8 mouse cellular contexts compared by ENCODE assay signal in the genomic region with DNA sequence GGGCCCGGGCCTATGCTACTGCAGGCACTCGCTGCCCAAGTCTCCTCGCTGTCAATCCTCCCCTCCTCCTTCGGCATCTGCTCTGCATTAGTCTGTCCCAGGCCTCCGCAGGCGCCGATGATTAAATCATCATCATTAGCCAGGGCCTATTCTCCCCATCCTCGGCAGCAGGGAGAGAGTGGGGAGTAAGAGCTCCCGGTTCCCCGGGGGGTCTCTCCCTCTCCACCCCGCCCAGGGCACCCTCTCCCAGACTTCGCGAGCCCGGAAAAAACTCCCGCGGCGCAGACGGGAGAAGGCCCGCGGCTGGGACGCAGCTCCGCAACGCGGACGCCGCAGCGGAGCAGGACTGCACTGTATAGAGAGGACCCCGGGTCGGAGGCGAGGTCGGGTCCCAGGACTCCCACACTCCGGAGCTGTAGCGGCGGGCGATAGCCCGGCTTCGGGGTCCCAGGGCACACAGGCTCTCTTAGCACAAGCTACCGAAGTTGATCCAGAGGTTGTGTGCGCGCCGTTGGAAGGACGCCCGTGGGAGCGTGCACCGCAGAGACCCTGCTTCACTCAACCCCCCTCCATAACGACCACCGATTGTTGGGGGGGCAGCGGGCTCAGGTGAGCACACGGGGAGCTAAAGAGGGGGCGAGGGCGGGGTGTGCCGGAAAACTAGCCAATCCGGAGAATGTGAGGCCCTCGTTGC. TPM values are rescaled to one million over a fixed set of nuclear protein-coding genes. Genes with fewer than 3 reads are reported as not detected.
DNase-seq lines count a peak whose midpoint lies in the region; ATAC-seq and TF ChIP-seq lines count a peak whose summit lies in the region.

A gene (plus strand): TSS at position 240 of the 694 bp plus-strand sequence.

- H3K9ac ChIP-seq in CH12.LX (ENCODE audit: insufficient read depth, low read depth), result peak within 1 kb of the TSS; percentile 81
- H3K9ac ChIP-seq in heart, embryonic 13.5 days, result peak within 1 kb of the TSS; percentile 92

- in situ Hi-C loops in CH12.LX (cut with MboI; ENCODE audit: low pct_ligation_motif_present, low pct_unique_long_range_greater_than_20kb, low sequenced_read_pairs), result no loop called here

- no peaks in the 10 kb centered on the region for H3K79me2 ChIP-seq in CH12.LX (replicated peaks; ENCODE audit: control insufficient read depth, extremely low read depth, insufficient read depth, poor library complexity, severe bottlenecking)

- WGBS in heart, embryonic 10.5 days, result under 1% methylated on average over 54 of the region's 54 CpGs
- under 1% methylated on average over 54 of the region's 54 CpGs for WGBS in heart, embryonic 13.5 days

- peak within 1 kb of the TSS; percentile 95 for H3K27ac ChIP-seq in heart, embryonic 10.5 days
- H3K27ac ChIP-seq in CH12.LX (ENCODE audit: insufficient read depth, low read depth), result peak within 1 kb of the TSS; percentile 87
- H3K27ac ChIP-seq in heart, embryonic 13.5 days (replicated peaks), result peak within 1 kb of the TSS; percentile 72

- peaks cover 29% of the 10 kb centered on the region for H3K36me3 ChIP-seq in heart, embryonic 10.5 days
- peaks cover 11 to 29% of the 10 kb centered on the region in 2 experiments for H3K36me3 ChIP-seq in CH12.LX (replicated peaks in 1 of 2; ENCODE audit: control insufficient read depth in 1 of 2, insufficient read depth in 1 of 2, low read length in 1 of 2)
- peaks cover 29% of the 10 kb centered on the region for H3K36me3 ChIP-seq in heart, embryonic 13.5 days

- dilution Hi-C loops in CH12.LX (cut with MboI; ENCODE audit: extremely low pct_ligation_motif_present, extremely low pct_unique_long_range_greater_than_20kb, low sequenced_read_pairs), result no loop called here

- peak within 1 kb of the TSS; percentile 68 for H3K4me2 ChIP-seq in CH12.LX (ENCODE audit: insufficient read depth, low read depth, poor library complexity, severe bottlenecking)
- peak within 1 kb of the TSS; percentile 100 for H3K4me2 ChIP-seq in heart, embryonic 13.5 days

- H3K9me3 ChIP-seq in heart, embryonic 10.5 days, result no peaks in the 10 kb centered on the region
- H3K9me3 ChIP-seq in CH12.LX (replicated peaks; ENCODE audit: low read length), result no peaks in the 10 kb centered on the region
- H3K9me3 ChIP-seq in heart, embryonic 13.5 days, result no peaks in the 10 kb centered on the region

- H3K27me3 ChIP-seq in heart, embryonic 10.5 days (ENCODE audit: insufficient read depth, poor library complexity, severe bottlenecking), result peaks cover 73% of the 10 kb centered on the region
- H3K27me3 ChIP-seq in CH12.LX (replicated peaks), result peaks cover 3% of the 10 kb centered on the region
- H3K27me3 ChIP-seq in heart, embryonic 13.5 days (replicated peaks), result peaks cover 61% of the 10 kb centered on the region

- TF ChIP-seq CTCF in CH12.LX (conservative IDR thresholded peaks at IDR 0.05 in 1 of 2, IDR thresholded peaks at IDR 0.05 in 1 of 2; ENCODE audit: low read depth in 2 of 2, low read length in 2 of 2), result no peak
- no peak for TF ChIP-seq CTCF in brain, embryonic 14.5 days (IDR thresholded peaks at IDR 0.05; ENCODE audit: borderline replicate concordance, extremely low read depth, insufficient read depth, insufficient read length)

- H3K4me3 ChIP-seq in heart, embryonic 10.5 days, result peak within 1 kb of the TSS; percentile 87
- H3K4me3 ChIP-seq in CH12.LX (replicated peaks in 1 of 3; ENCODE audit: low read depth in 2 of 3, low read length in 2 of 3, poor library complexity in 1 of 3), result peak within 1 kb of the TSS; percentile 84 to 89 (median 84)
- peak within 1 kb of the TSS; percentile 80 for H3K4me3 ChIP-seq in heart, embryonic 13.5 days

- no peak for TF ChIP-seq EP300 in CH12.LX (IDR thresholded peaks at IDR 0.05; ENCODE audit: low read length)

- ATAC-seq in heart, embryonic 13.5 days (ENCODE audit: extremely low read depth, insufficient number of reproducible peaks, low FRiP score, low TSS enrichment), result peak; percentile 84
- no peak for ATAC-seq in monocyte, adult 5-6 weeks (replicated peaks; ENCODE audit: insufficient number of reproducible peaks, low FRiP score, low TSS enrichment, poor library complexity, severe bottlenecking)

- peaks cover 13% of the 10 kb centered on the region for H3K4me1 ChIP-seq in heart, embryonic 10.5 days
- peaks cover 3 to 19% of the 10 kb centered on the region in 2 experiments; a peak in 3 of 4 replicates for H3K4me1 ChIP-seq in CH12.LX (ENCODE audit: control insufficient read depth in 1 of 2, insufficient read depth in 2 of 2)
- peaks cover 14% of the 10 kb centered on the region for H3K4me1 ChIP-seq in heart, embryonic 13.5 days

- DNase-seq in heart, embryonic 10.5 days (ENCODE audit: low spot score), result no peak
- DNase-seq in heart, postnatal 10 days, result no peak
- peak; percentile 41 for DNase-seq in CH12.LX (ENCODE audit: extremely low read depth)
- peak; percentile 53 for DNase-seq in brain, embryonic 14.5 days (ENCODE audit: low read depth)
- peak; percentile 39 to 50 for DNase-seq in layer of hippocampus, postnatal 25 days (ENCODE audit: extremely low spot score in 1 of 2, low spot score in 1 of 2)
- DNase-seq in lung, postnatal 25 days (ENCODE audit: low spot score), result peak; percentile 18

- intact Hi-C loops in heart, postnatal 10 days (cut with DNase I), result loop anchor here (1.0 kb wide), 1 partner anchor 23 kb away; no protein-coding TSS in a partner anchor

- no peak for TF ChIP-seq RAD21 in CH12.LX (IDR thresholded peaks at IDR 0.05; ENCODE audit: low read depth, low read length)

- no peak for TF ChIP-seq POLR2A in CH12.LX (IDR thresholded peaks at IDR 0.05; ENCODE audit: low read depth, low read length)
- no peak; the same call in 1 of the 2 replicates for TF ChIP-seq POLR2A in brain, embryonic 14.5 days (IDR thresholded peaks at IDR 0.05; ENCODE audit: borderline replicate concordance, extremely low read depth, insufficient read depth, insufficient read length, poor library complexity, severe bottlenecking)

TF ChIP-seq in CH12.LX, 34 proteins besides CTCF, POLR2A, EP300 and RAD21:
- TF ChIP-seq GABPA (IDR thresholded peaks at IDR 0.05; ENCODE audit: insufficient replicate concordance, low read depth, low read length), result no peak
- TF ChIP-seq SMC3 (IDR thresholded peaks at IDR 0.05; ENCODE audit: low read depth, low read length), result no peak
- TF ChIP-seq ZNF384 (IDR thresholded peaks at IDR 0.05; ENCODE audit: low read depth, low read length), result no peak
- TF ChIP-seq RCOR1 (conservative IDR thresholded peaks at IDR 0.05; ENCODE audit: low read depth, low read length), result no peak
- no peak for TF ChIP-seq POLR2AphosphoS2 (IDR thresholded peaks at IDR 0.05; ENCODE audit: low read depth, low read length)
- TF ChIP-seq ETS1 (conservative IDR thresholded peaks at IDR 0.05; ENCODE audit: low read depth, low read length), result no peak
- no peak for TF ChIP-seq ELF1 (IDR thresholded peaks at IDR 0.05; ENCODE audit: low read depth, low read length)
- no peak for TF ChIP-seq MAX (IDR thresholded peaks at IDR 0.05; ENCODE audit: low read length)
- TF ChIP-seq ZMIZ1 (IDR thresholded peaks at IDR 0.05; ENCODE audit: low read depth, low read length), result no peak
- no peak for TF ChIP-seq JUN (IDR thresholded peaks at IDR 0.05; ENCODE audit: insufficient read depth, low read depth, low read length)
- TF ChIP-seq UBTF (IDR thresholded peaks at IDR 0.05; ENCODE audit: low read depth, low read length), result no peak
- TF ChIP-seq MXI1 (IDR thresholded peaks at IDR 0.05; ENCODE audit: low read depth, low read length), result peak; percentile 95; the same call in 1 of the 2 replicates
- peak; percentile 43 for TF ChIP-seq BHLHE40 (IDR thresholded peaks at IDR 0.05; ENCODE audit: low read depth, low read length)
- TF ChIP-seq ZKSCAN1 (IDR thresholded peaks at IDR 0.05; ENCODE audit: borderline replicate concordance, low read depth, low read length), result no peak
- TF ChIP-seq TBP (conservative IDR thresholded peaks at IDR 0.05; ENCODE audit: low read depth, low read length), result no peak
- no peak; the same call in 1 of the 2 replicates for TF ChIP-seq SIN3A (IDR thresholded peaks at IDR 0.05; ENCODE audit: low read length)
- no peak for TF ChIP-seq KAT2A (IDR thresholded peaks at IDR 0.05; ENCODE audit: insufficient replicate concordance, low read length)
- no peak for TF ChIP-seq MYC (IDR thresholded peaks at IDR 0.05; ENCODE audit: low read depth, low read length)
- no peak for TF ChIP-seq JUND (conservative IDR thresholded peaks at IDR 0.05; ENCODE audit: low read depth, low read length)
- TF ChIP-seq USF1 (IDR thresholded peaks at IDR 0.05; ENCODE audit: low read depth, low read length), result no peak
- no peak for TF ChIP-seq E2F4 (IDR thresholded peaks at IDR 0.05; ENCODE audit: insufficient replicate concordance, low read depth, low read length)
- TF ChIP-seq IRF4 (IDR thresholded peaks at IDR 0.05; ENCODE audit: low read depth, low read length), result no peak
- TF ChIP-seq HCFC1 (IDR thresholded peaks at IDR 0.05; ENCODE audit: low read depth, low read length), result no peak
- TF ChIP-seq CHD2 (IDR thresholded peaks at IDR 0.05; ENCODE audit: low read length), result no peak
- TF ChIP-seq MAZ (IDR thresholded peaks at IDR 0.05; ENCODE audit: low read depth, low read length), result peak; percentile 62; the same call in 1 of the 2 replicates
- TF ChIP-seq TCF12 (IDR thresholded peaks at IDR 0.05; ENCODE audit: low read depth, low read length), result peak; percentile 12; the same call in 1 of the 2 replicates
- TF ChIP-seq ZC3H11A (IDR thresholded peaks at IDR 0.05; ENCODE audit: low read depth, low read length), result no peak
- TF ChIP-seq NELFE (IDR thresholded peaks at IDR 0.05; ENCODE audit: low read depth, low read length), result no peak
- TF ChIP-seq PAX5 (IDR thresholded peaks at IDR 0.05; ENCODE audit: low read length), result no peak
- TF ChIP-seq NRF1 (IDR thresholded peaks at IDR 0.05; ENCODE audit: low read depth, low read length), result no peak
- TF ChIP-seq USF2 (conservative IDR thresholded peaks at IDR 0.05; ENCODE audit: low read depth, low read length), result no peak
- TF ChIP-seq MEF2A (IDR thresholded peaks at IDR 0.05; ENCODE audit: borderline replicate concordance, low read depth, low read length), result no peak

RNA-seq across cellular contexts. Expression of the gene that starts here (rescaled TPM):
- 16.7 and 24.4 TPM in 2 replicates for polyA plus RNA-seq in heart, embryonic 10.5 days (2016; fragmentation: Nextera tagmentation; extraction: Ambion mirVana)
- 1 to 10 TPM; 6.9 to 8.7 TPM for total RNA-seq in heart, postnatal 10 days (2021)
- 14.5 and 16.6 TPM in 2 replicates for total RNA-seq in CH12.LX (2012; rRNA removed)
- total RNA-seq in CH12.LX (2014; rRNA removed), result 12.5 and 13.7 TPM in 2 replicates
- polyA plus RNA-seq in CH12.LX (2012; ENCODE audit: insufficient read length, low read depth), result 12.4 and 15.0 TPM in 2 replicates
- 39.8 and 66.1 TPM in 2 replicates for polyA plus RNA-seq in brain, embryonic 14.5 days (2012; rRNA removed)
- 14.8 and 19.5 TPM in 2 replicates for polyA plus RNA-seq in heart, embryonic 13.5 days (2015; fragmentation: Nextera tagmentation; extraction: Ambion mirVana)
- total RNA-seq in layer of hippocampus, postnatal 25 days (2021), result 10 to 100 TPM; 30.3 to 33.0 TPM
- total RNA-seq in monocyte, adult 5-6 weeks (2017), result 2.0 to 13.5 TPM (median 6.9 TPM) in 3 replicates

Comparison
In these comparisons a context has a peak if more than half of its experiments do, and no peak if none do; other contexts are left out.
1. DNase-seq: peak in CH12.LX (single experiment), brain, embryonic 14.5 days (single experiment), layer of hippocampus, postnatal 25 days (2 of 2) and lung, postnatal 25 days (single experiment); none in heart, embryonic 10.5 days (single experiment) and heart, postnatal 10 days (0 of 2).
2. Peak in every context shown above with its lines, with median percentiles within 50 percentile points of each other: H3K27ac ChIP-seq and H3K4me3 ChIP-seq.